Comparison of ENCODE assay signal across 8 mouse cellular contexts in the genomic region with DNA sequence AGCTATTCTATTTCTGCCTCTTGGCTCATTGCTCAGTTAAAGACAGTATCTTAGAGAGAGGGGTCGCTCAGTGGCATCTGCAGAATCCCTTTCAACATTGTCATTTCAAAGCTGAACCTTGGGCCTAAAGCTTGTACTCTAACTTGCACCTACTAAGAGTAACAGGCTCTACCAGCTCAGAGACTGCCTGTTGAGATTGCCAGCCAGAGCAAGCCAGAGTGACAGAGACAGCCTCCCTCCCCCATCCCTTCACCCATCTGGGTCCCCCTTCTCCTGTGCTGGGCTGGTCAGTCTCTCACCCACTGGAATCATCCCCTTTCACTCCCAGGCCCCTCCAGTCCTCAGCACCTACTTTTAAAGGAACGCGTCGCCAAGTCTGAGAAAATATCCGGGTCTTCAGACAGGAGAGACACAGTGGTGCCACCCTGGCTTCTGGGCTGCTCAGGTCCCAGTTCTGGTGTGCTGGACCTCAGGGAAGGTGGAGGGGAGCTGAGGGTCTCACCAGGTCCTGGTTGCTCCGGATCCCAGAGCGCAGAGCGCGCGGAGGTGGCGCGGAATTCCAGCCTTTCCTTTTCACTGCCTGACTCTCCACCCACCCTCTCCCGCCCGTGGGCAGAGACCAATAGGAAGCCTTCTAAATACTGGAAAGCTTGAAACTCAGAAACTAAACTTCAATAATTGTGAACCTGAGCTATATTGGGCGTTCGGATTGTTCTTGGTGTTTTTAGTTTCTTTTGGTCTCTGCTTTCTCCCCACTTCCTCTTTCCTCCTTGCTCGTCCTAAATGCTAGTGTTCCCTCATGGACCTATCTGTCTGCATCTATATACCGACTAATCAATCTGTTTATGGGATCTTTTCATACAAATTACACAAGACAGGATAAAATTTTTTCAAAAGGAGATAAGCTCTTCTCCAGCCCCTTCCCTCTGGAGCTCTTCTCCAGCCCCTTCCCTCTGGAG. TPM values are rescaled to one million over a fixed set of nuclear protein-coding genes. Genes with fewer than 3 reads are reported as not detected.
A peak's percentile ranks its signal among the peaks of the same experiment; 100 is the strongest.
DNase-seq lines count a peak whose midpoint lies in the region; ATAC-seq and TF ChIP-seq lines count a peak whose summit lies in the region.
"Not testable (repeated sequence)": the region's sequence is repeated elsewhere in the genome, so short reads cannot be mapped to it uniquely, and the experiment has no call there.

No protein-coding gene starts in this region.

- 0 out of 2 replicates have a peak overlapping the region, but pooled peaks have one; percentile 19 for H3K4me2 ChIP-seq in liver, embryonic 12.5 days

- 60% methylated on average over 18 of the region's 18 CpGs for WGBS in liver, embryonic 12.5 days (ENCODE audit: insufficient replicate concordance)
- 16% methylated on average over 18 of the region's 18 CpGs for WGBS in spleen, adult 2 months

- H3K4me3 ChIP-seq in liver, embryonic 12.5 days = not testable (repeated sequence)
- peak overlapping the region; percentile 86 for H3K4me3 ChIP-seq in spleen, adult 2 months (ENCODE audit: extremely low read depth, insufficient read depth, insufficient read length)

- not testable (repeated sequence) for H3K27ac ChIP-seq in liver, embryonic 12.5 days
- H3K27ac ChIP-seq in spleen, adult 2 months (ENCODE audit: insufficient read depth, low read length) = peak overlapping the region; percentile 95

- DNase-seq in A20 (ENCODE audit: low read depth, low spot score) (peak; percentile 49), R1 (ENCODE audit: low read depth, low spot score) (peak; percentile 22)
- peak; percentile 5 for DNase-seq in heart, postnatal 4 days
- peak in 1 of 2 experiments; percentile 11 for DNase-seq in spleen, adult 2 months (ENCODE audit: low read depth in 1 of 2, low spot score in 2 of 2)
- peak; percentile 20 to 33 for DNase-seq in thymus, postnatal 36 days

- not testable (repeated sequence) for H3K27me3 ChIP-seq in liver, embryonic 12.5 days (replicated peaks); spleen, adult 2 months (ENCODE audit: control insufficient read depth, insufficient read depth, low read length)

- H3K4me1 ChIP-seq in liver, embryonic 12.5 days = not testable (repeated sequence)
- peaks cover 16% of the 10 kb centered on the region for H3K4me1 ChIP-seq in spleen, adult 2 months (ENCODE audit: control insufficient read depth, insufficient read depth, insufficient read length)

- not testable (repeated sequence) for TF ChIP-seq POLR2A in spleen, adult 2 months (IDR thresholded peaks at IDR 0.05; ENCODE audit: low read depth, low read length)

- TF ChIP-seq CTCF in spleen, adult 2 months (IDR thresholded peaks at IDR 0.05; ENCODE audit: extremely low read depth, insufficient read depth, insufficient read length, insufficient replicate concordance) = not testable (repeated sequence)

- not testable (repeated sequence) for H3K9me3 ChIP-seq in liver, embryonic 12.5 days (replicated peaks)

- not testable (repeated sequence) for H3K9ac ChIP-seq in liver, embryonic 12.5 days

- peak; percentile 72 for ATAC-seq in granulocyte monocyte progenitor cell, adult 5-6 weeks (replicated peaks; ENCODE audit: poor library complexity, severe bottlenecking)
- not testable (repeated sequence) for ATAC-seq in liver, embryonic 12.5 days
- ATAC-seq in megakaryocyte, adult 5-6 weeks (ENCODE audit: poor library complexity, severe bottlenecking) = peak; percentile 68

- not testable (repeated sequence) for H3K36me3 ChIP-seq in liver, embryonic 12.5 days; spleen, adult 2 months (ENCODE audit: control insufficient read depth, insufficient read depth, low read length)

RNA-seq across cellular contexts. Expression of gene Slfn8, which starts 0.8 kb away (rescaled TPM):
- total RNA-seq in granulocyte monocyte progenitor cell, adult 5-6 weeks (2014; fragmentation: Nextera tagmentation) = 8.5 and 8.9 TPM in 2 replicates
- 7.6 and 10.2 TPM in 2 replicates for total RNA-seq in granulocyte monocyte progenitor cell, adult 5-6 weeks (2017)
- under 1 TPM; 0.43 TPM for total RNA-seq in heart, postnatal 4 days (2021)
- 0.38 and 0.72 TPM in 2 replicates for polyA plus RNA-seq in liver, embryonic 12.5 days (2016; fragmentation: Nextera tagmentation; extraction: Ambion mirVana)
- 59.7 and 60.5 TPM in 2 replicates for total RNA-seq in megakaryocyte, adult 5-6 weeks (2015)
- 68.3 and 68.6 TPM in 2 replicates for total RNA-seq in megakaryocyte, adult 5-6 weeks (2017)
- 3.4 and 3.5 TPM in 2 replicates for polyA plus RNA-seq in spleen, adult 2 months (2012; rRNA removed)

RNA-seq across cellular contexts. Expression of gene Slfn9, which starts 28.2 kb away (rescaled TPM):
- 30.6 and 48.4 TPM in 2 replicates for total RNA-seq in granulocyte monocyte progenitor cell, adult 5-6 weeks (2014; fragmentation: Nextera tagmentation)
- 44.6 and 48.6 TPM in 2 replicates for total RNA-seq in granulocyte monocyte progenitor cell, adult 5-6 weeks (2017)
- total RNA-seq in heart, postnatal 4 days (2021) = 10 to 100 TPM; 14.2 to 14.7 TPM
- 7.6 and 8.3 TPM in 2 replicates for polyA plus RNA-seq in liver, embryonic 12.5 days (2016; fragmentation: Nextera tagmentation; extraction: Ambion mirVana)
- 39.4 and 40.0 TPM in 2 replicates for total RNA-seq in megakaryocyte, adult 5-6 weeks (2015)
- 39.5 and 40.9 TPM in 2 replicates for total RNA-seq in megakaryocyte, adult 5-6 weeks (2017)
- polyA plus RNA-seq in spleen, adult 2 months (2012; rRNA removed) = 1.5 and 1.6 TPM in 2 replicates

RNA-seq across cellular contexts. Expression of gene Slfn2, which starts 45.1 kb away (rescaled TPM):
- 8.3 and 11.4 TPM in 2 replicates for total RNA-seq in granulocyte monocyte progenitor cell, adult 5-6 weeks (2014; fragmentation: Nextera tagmentation)
- total RNA-seq in granulocyte monocyte progenitor cell, adult 5-6 weeks (2017) = 30.2 and 43.3 TPM in 2 replicates
- total RNA-seq in heart, postnatal 4 days (2021) = 1 to 10 TPM; 1.7 to 1.8 TPM
- 3.5 and 3.6 TPM in 2 replicates for polyA plus RNA-seq in liver, embryonic 12.5 days (2016; fragmentation: Nextera tagmentation; extraction: Ambion mirVana)
- 344 and 362 TPM in 2 replicates for total RNA-seq in megakaryocyte, adult 5-6 weeks (2015)
- total RNA-seq in megakaryocyte, adult 5-6 weeks (2017) = 890 and 968 TPM in 2 replicates
- polyA plus RNA-seq in spleen, adult 2 months (2012; rRNA removed) = 28.7 and 31.8 TPM in 2 replicates

Comparison
In these comparisons a context has a peak if more than half of its experiments do, and no peak if none do; other contexts are left out.
1. RNA of gene Slfn8, which starts 0.8 kb away (total RNA-seq): 59.7 to 68.6 TPM in megakaryocyte, adult 5-6 weeks and 7.6 to 10.2 TPM in granulocyte monocyte progenitor cell, adult 5-6 weeks; 0.43 TPM in heart, postnatal 4 days; every median in the first group is over 4 times any median in the second.
2. RNA of gene Slfn2, which starts 45.1 kb away (total RNA-seq): 344 to 968 TPM in megakaryocyte, adult 5-6 weeks; 8.3 to 43.3 TPM in granulocyte monocyte progenitor cell, adult 5-6 weeks and 1.7 to 1.8 TPM in heart, postnatal 4 days; every median in the first group is over 4 times any median in the second.